Mouse (Mus musculus): ENCODE measurements around the gene Adam1a.
"Not testable (repeated sequence)": the region's sequence is repeated elsewhere in the genome, so short reads cannot be mapped to it uniquely, and the experiment has no call there.

The Adam1a gene

GRCm38 (mm10) chr5:121566035-121566681 is 20.9 kb upstream of the Adam1a start:
- intact Hi-C loops (cut with DNase I) = no loop called here

GRCm38 (mm10) chr5:121564468-121564895 is 19.2 kb upstream of the Adam1a start:
- intact Hi-C loops (cut with DNase I) = loop anchor here (1.0 kb wide), 1 partner anchor 38 kb away; no protein-coding TSS in a partner anchor

GRCm38 (mm10) chr5:121562436-121562835 is 17.2 kb upstream of the Adam1a start:
- intact Hi-C loops (cut with DNase I) = no loop called here

GRCm38 (mm10) chr5:121549196-121549595 is 3.9 kb upstream of the Adam1a start:
- intact Hi-C loops (cut with DNase I) = loop anchor here (5.0 kb wide), 1 partner anchor 53 kb away; no protein-coding TSS in a partner anchor

- intact Hi-C loops (cut with DNase I) = loop anchor here (5.0 kb wide), 1 partner anchor 55 kb away; no protein-coding TSS in a partner anchor
These were observed 1.8 kb upstream of the Adam1a start for GRCm38 (mm10) chr5:121547084-121547483.

GRCm38 (mm10) chr5:121546530-121546895 is 1.2 kb upstream of the Adam1a start:
- intact Hi-C loops (cut with DNase I) = loop anchor here (5.0 kb wide), 1 partner anchor 56 kb away; no protein-coding TSS in a partner anchor

- intact Hi-C loops (cut with DNase I) = loop anchor here (5.0 kb wide), 1 partner anchor 56 kb away; no protein-coding TSS in a partner anchor
These were observed 679 bp upstream of the Adam1a start, which contains the start of gene Mapkapk5 for GRCm38 (mm10) chr5:121545793-121546529. TSS of gene Mapkapk5 (minus strand) at chr5:121545905.

- intact Hi-C loops (cut with DNase I) = no loop called here
These were observed 1.9 kb downstream of the Adam1a start for GRCm38 (mm10) chr5:121543370-121543769.

GRCm38 (mm10) chr5:121541235-121541634 is 4.0 kb downstream of the Adam1a start:
- intact Hi-C loops (cut with DNase I) = no loop called here

- intact Hi-C loops (cut with DNase I) = no loop called here
These were observed 5.2 kb downstream of the Adam1a start for GRCm38 (mm10) chr5:121540066-121540465.

GRCm38 (mm10) chr5:121537588-121537987 is 7.7 kb downstream of the Adam1a start:
- intact Hi-C loops (cut with DNase I) = no loop called here

GRCm38 (mm10) chr5:121536921-121537555 is 8.2 kb downstream of the Adam1a start:
- intact Hi-C loops (cut with DNase I) = no loop called here

- intact Hi-C loops (cut with DNase I) = no loop called here
These were observed 10.2 kb downstream of the Adam1a start for GRCm38 (mm10) chr5:121535116-121535515.

GRCm38 (mm10) chr5:121534521-121534920 is 10.8 kb downstream of the Adam1a start:
- intact Hi-C loops (cut with DNase I) = no loop called here

GRCm38 (mm10) chr5:121526961-121527360 is 18.3 kb downstream of the Adam1a start:
- intact Hi-C loops (cut with DNase I) = no loop called here

- intact Hi-C loops (cut with DNase I) = no loop called here
These were observed 18.8 kb downstream of the Adam1a start for GRCm38 (mm10) chr5:121526526-121526925.

GRCm38 (mm10) chr5:121525774-121526450 is 19.4 kb downstream of the Adam1a start:
- intact Hi-C loops (cut with DNase I) = no loop called here

GRCm38 (mm10) chr5:121519758-121520157 is 25.5 kb downstream of the Adam1a start:
- intact Hi-C loops (cut with DNase I) = not testable (repeated sequence)

GRCm38 (mm10) chr5:121518983-121519382 is 26.3 kb downstream of the Adam1a start:
- intact Hi-C loops (cut with DNase I) = no loop called here

GRCm38 (mm10) chr5:121510009-121510408 is 35.3 kb downstream of the Adam1a start:
- intact Hi-C loops (cut with DNase I) = no loop called here

- intact Hi-C loops (cut with DNase I) = no loop called here
These were observed 38.4 kb downstream of the Adam1a start for GRCm38 (mm10) chr5:121506846-121507245.
